ENCODE assay signal across 16 mouse cellular contexts in the genomic region with DNA sequence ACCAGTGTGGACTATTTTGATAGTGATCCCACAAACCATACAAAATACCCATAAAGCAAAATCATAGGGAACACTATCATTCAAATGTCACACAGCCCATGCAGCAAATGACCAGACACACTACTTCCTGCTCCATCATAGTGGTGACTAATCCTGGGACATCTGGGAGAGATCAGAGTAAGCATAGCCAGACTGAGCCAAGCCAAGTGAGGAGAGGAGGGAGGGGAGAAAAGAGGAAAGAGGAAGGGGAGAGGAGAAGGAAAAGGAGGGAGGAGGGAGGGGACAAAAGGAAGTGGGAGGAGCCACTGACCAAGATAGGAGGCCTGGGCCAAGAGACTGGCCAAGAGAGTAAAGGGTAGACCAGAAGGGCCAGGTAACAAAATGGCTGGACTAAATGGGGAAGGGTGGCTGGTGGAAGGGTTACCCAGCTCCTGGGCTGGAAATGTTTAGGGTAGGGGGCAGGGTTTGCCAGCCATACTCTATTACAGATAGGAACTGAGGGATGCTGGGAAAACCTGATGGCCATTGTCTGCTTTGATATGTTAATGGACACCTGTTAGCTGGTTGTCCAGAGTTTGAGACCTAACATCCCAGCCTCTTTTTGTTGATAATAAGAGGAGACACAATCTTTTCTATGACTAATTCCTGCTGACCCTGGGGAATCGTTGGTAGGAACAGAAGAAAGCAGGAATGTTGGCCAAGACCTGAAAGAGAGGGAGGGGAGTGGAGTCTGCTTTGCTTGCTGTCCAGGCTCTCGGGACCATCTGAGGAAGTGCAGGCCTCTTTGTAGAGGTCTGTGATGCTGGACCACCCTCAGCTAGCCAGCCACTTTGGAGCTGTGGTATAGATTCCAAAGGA. TPM values are rescaled to one million over a fixed set of nuclear protein-coding genes. Genes with fewer than 3 reads are reported as not detected.
A peak's percentile ranks its signal among the peaks of the same experiment; 100 is the strongest.
DNase-seq lines count a peak whose midpoint lies in the region; ATAC-seq and TF ChIP-seq lines count a peak whose summit lies in the region.
"Had no signal": no experiment of that assay in that cellular context is flagged by ENCODE, and none has a peak within 500 bp of the region (broad histone marks: within the 10 kb centered on the region; RNA-seq: fewer than 3 reads in every experiment).

No protein-coding gene starts in this region.

- no peak for TF ChIP-seq CTCF in kidney, postnatal 0 days (IDR thresholded peaks at IDR 0.05; ENCODE audit: low read depth)

- no peaks in the 10 kb centered on the region for H3K4me1 ChIP-seq in kidney, postnatal 0 days (replicated peaks; ENCODE audit: insufficient read depth, low read length)
- peaks cover 9 to 14% of the 10 kb centered on the region in 2 experiments; a peak in 3 of 4 replicates for H3K4me1 ChIP-seq in ES-E14 (ENCODE audit: control insufficient read depth in 2 of 2, insufficient read depth in 2 of 2, low read length in 2 of 2, poor library complexity in 1 of 2)
- H3K4me1 ChIP-seq: limb, embryonic 15.5 days had no signal

- no peak for ATAC-seq in kidney, postnatal 0 days (replicated peaks; ENCODE audit: low FRiP score, low read depth)
- peak; percentile 79 for ATAC-seq in granulocyte monocyte progenitor cell, adult 5-6 weeks (replicated peaks; ENCODE audit: poor library complexity, severe bottlenecking)
- ATAC-seq: forebrain, embryonic 14.5 days; hindbrain, embryonic 16.5 days; liver, postnatal 0 days had no signal

- H3K36me3 ChIP-seq in kidney, postnatal 0 days (ENCODE audit: insufficient read depth, low read length) = no peaks in the 10 kb centered on the region
- no peaks in the 10 kb centered on the region for H3K36me3 ChIP-seq in ES-E14 (ENCODE audit: control insufficient read depth, insufficient read depth, low read length, poor library complexity, severe bottlenecking)
- H3K36me3 ChIP-seq: limb, embryonic 15.5 days; midbrain, embryonic 12.5 days had no signal

- peak; percentile 11 for DNase-seq in kidney, postnatal 0 days (ENCODE audit: low spot score)
- no peak for DNase-seq in kidney, postnatal 4 days
- no peak for DNase-seq in ES-E14 (ENCODE audit: low read depth, low spot score)
- DNase-seq in retina, embryonic 14.5 days (ENCODE audit: low spot score) = no peak
- DNase-seq in kidney, adult 11 months = no peak
- DNase-seq in thymus, adult 18-20 months = no peak
- DNase-seq: kidney, adult 18-20 months; kidney, postnatal 25 days; liver, postnatal 0 days; lung, postnatal 36 days had no signal

- H3K4me2 ChIP-seq in kidney, postnatal 0 days (ENCODE audit: low read length) = no peak overlapping the region
- H3K4me2 ChIP-seq: limb, embryonic 15.5 days; midbrain, embryonic 12.5 days had no signal

- in situ Hi-C loops in ES-E14 (cut with MboI; ENCODE audit: low sequenced_read_pairs in 2 of 2, unreplicated experiment in 2 of 2) = no loop called here

- no peak overlapping the region for H3K9ac ChIP-seq in kidney, postnatal 0 days (ENCODE audit: low read depth, low read length)
- no peak overlapping the region for H3K9ac ChIP-seq in ES-E14 (ENCODE audit: insufficient read depth, low read depth, low read length, poor library complexity, severe bottlenecking)
- H3K9ac ChIP-seq: limb, embryonic 15.5 days; liver, postnatal 0 days; midbrain, embryonic 12.5 days had no signal

- 61% methylated on average over 2 of the region's 2 CpGs for WGBS in kidney, postnatal 0 days

- no peak overlapping the region for H3K4me3 ChIP-seq in kidney, postnatal 0 days (replicated peaks; ENCODE audit: low read depth, low read length)
- peak overlapping the region in 1 of 2 experiments; percentile 23; a peak in 1 of 4 replicates for H3K4me3 ChIP-seq in ES-E14 (ENCODE audit: insufficient read depth in 1 of 2, low read depth in 1 of 2, low read length in 2 of 2, poor library complexity in 1 of 2, severe bottlenecking in 1 of 2)
- H3K4me3 ChIP-seq: erythroblast, embryonic 14.5 days; limb, embryonic 15.5 days; midbrain, embryonic 12.5 days had no signal

- H3K9me3 ChIP-seq in kidney, postnatal 0 days (replicated peaks; ENCODE audit: low read length) = no peaks in the 10 kb centered on the region
- H3K9me3 ChIP-seq in ES-E14 (ENCODE audit: control insufficient read depth, insufficient read depth, low read depth, low read length) = no peaks in the 10 kb centered on the region
- H3K9me3 ChIP-seq: limb, embryonic 15.5 days; midbrain, embryonic 12.5 days had no signal

- H3K27ac ChIP-seq in kidney, postnatal 0 days = no peak overlapping the region
- peak overlapping the region; percentile 68 for H3K27ac ChIP-seq in ES-E14 (ENCODE audit: insufficient read depth, low read depth, low read length, poor library complexity, severe bottlenecking)
- H3K27ac ChIP-seq: limb, embryonic 15.5 days; midbrain, embryonic 12.5 days had no signal

- no peaks in the 10 kb centered on the region for H3K27me3 ChIP-seq in kidney, postnatal 0 days (ENCODE audit: insufficient read depth, low read length)

TF ChIP-seq in ES-E14, 5 proteins besides CTCF, POLR2A, EP300 and RAD21:
- TF ChIP-seq CHD2 (IDR thresholded peaks at IDR 0.05; ENCODE audit: low read depth, low read length) (no peak), MAFK (IDR thresholded peaks at IDR 0.05; ENCODE audit: insufficient read depth, low read depth, low read length) (no peak), ZC3H11A (IDR thresholded peaks at IDR 0.05; ENCODE audit: borderline replicate concordance, low read depth, low read length) (no peak), ZNF384 (IDR thresholded peaks at IDR 0.05; ENCODE audit: low read depth, low read length) (no peak), HCFC1 (IDR thresholded peaks at IDR 0.05; ENCODE audit: borderline replicate concordance, insufficient read depth, low read length) (no peak)

RNA-seq across cellular contexts. Expression of a gene that starts 6.4 kb away (rescaled TPM):
- polyA plus RNA-seq in kidney, postnatal 0 days (2015; fragmentation: Nextera tagmentation; extraction: Ambion mirVana) = 0.78 and 0.87 TPM in 2 replicates
- total RNA-seq in ES-E14 (2012; rRNA removed) = 0.63 and 1.1 TPM in 2 replicates
- 0.09 TPM in 1 of 2 replicates, not detected in the other for total RNA-seq in granulocyte monocyte progenitor cell, adult 5-6 weeks (2014; fragmentation: Nextera tagmentation)
- total RNA-seq in granulocyte monocyte progenitor cell, adult 5-6 weeks (2017) = not detected in 2 replicates
- polyA plus RNA-seq: erythroblast, embryonic 14.5 days had no signal

RNA-seq across cellular contexts. Expression of a gene that starts 16.0 kb away (rescaled TPM):
- polyA plus RNA-seq in kidney, postnatal 0 days (2015; fragmentation: Nextera tagmentation; extraction: Ambion mirVana) = 0.50 and 0.55 TPM in 2 replicates
- 3.5 and 4.5 TPM in 2 replicates for total RNA-seq in ES-E14 (2012; rRNA removed)
- 0.80 and 0.92 TPM in 2 replicates for total RNA-seq in granulocyte monocyte progenitor cell, adult 5-6 weeks (2014; fragmentation: Nextera tagmentation)
- 0.90 and 0.93 TPM in 2 replicates for total RNA-seq in granulocyte monocyte progenitor cell, adult 5-6 weeks (2017)
